ENCODE assay signal across 11 mouse cellular contexts in the genomic region with DNA sequence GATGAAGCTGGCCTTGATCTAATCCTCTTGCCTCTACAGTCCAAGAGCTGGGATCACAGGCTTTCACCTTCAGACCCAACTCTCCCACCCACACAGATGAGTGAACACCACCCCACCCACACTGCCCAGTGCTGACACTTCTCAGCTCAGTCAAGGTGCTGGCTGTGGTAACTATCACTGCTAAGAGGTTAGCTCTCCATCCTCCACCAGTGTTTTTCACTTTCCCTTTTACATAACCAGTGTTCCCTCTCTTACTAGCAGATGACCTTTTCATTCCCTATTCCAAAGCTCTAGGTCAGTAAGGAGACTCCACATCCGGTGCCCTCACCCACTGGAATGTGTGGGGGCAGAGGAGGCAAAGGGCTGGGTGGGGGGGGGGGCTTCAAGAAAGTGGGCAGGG. TPM values are rescaled to one million over a fixed set of nuclear protein-coding genes. Genes with fewer than 3 reads are reported as not detected.
DNase-seq lines count a peak whose midpoint lies in the region; ATAC-seq and TF ChIP-seq lines count a peak whose summit lies in the region.
"Had no signal": no experiment of that assay in that cellular context is flagged by ENCODE, and none has a peak within 500 bp of the region (broad histone marks: within the 10 kb centered on the region; RNA-seq: fewer than 3 reads in every experiment).

No protein-coding gene starts in this region.

- TF ChIP-seq CTCF in heart, postnatal 0 days (IDR thresholded peaks at IDR 0.05; ENCODE audit: low read depth): no peak

- H3K27ac ChIP-seq in heart, postnatal 0 days (ENCODE audit: low read depth): peak overlapping the region; percentile 91
- no peak overlapping the region for H3K27ac ChIP-seq in heart, embryonic 10.5 days
- H3K27ac ChIP-seq in intestine, embryonic 14.5 days (ENCODE audit: low read depth): peak overlapping the region; percentile 27; the same call in 1 of the 2 replicates
- H3K27ac ChIP-seq in neural tube, embryonic 15.5 days (replicated peaks): no peak overlapping the region
- H3K27ac ChIP-seq: neural tube, embryonic 12.5 days had no signal

- peaks cover 18% of the 10 kb centered on the region for H3K36me3 ChIP-seq in heart, postnatal 0 days (replicated peaks; ENCODE audit: control insufficient read depth, insufficient read depth, low read length)
- H3K36me3 ChIP-seq in heart, embryonic 10.5 days: peaks cover 21% of the 10 kb centered on the region
- peaks cover 56% of the 10 kb centered on the region for H3K36me3 ChIP-seq in megakaryocyte, embryonic 14.5 days (replicated peaks; ENCODE audit: low read length)
- H3K36me3 ChIP-seq in intestine, embryonic 14.5 days (ENCODE audit: control insufficient read depth, insufficient read depth, low read length): peaks cover 23% of the 10 kb centered on the region
- peaks cover 6% of the 10 kb centered on the region; the same call in 1 of the 2 replicates for H3K36me3 ChIP-seq in neural tube, embryonic 15.5 days

- H3K9ac ChIP-seq in heart, postnatal 0 days (replicated peaks; ENCODE audit: low read depth, low read length): no peak overlapping the region
- H3K9ac ChIP-seq in intestine, embryonic 14.5 days (ENCODE audit: low read length): no peak overlapping the region
- no peak overlapping the region for H3K9ac ChIP-seq in neural tube, embryonic 15.5 days (replicated peaks)
- H3K9ac ChIP-seq: neural tube, embryonic 12.5 days had no signal

- no peak for ATAC-seq in heart, postnatal 0 days (ENCODE audit: insufficient read depth, low read depth)
- no peak for ATAC-seq in megakaryocyte, adult 5-6 weeks (ENCODE audit: poor library complexity, severe bottlenecking)
- ATAC-seq in intestine, embryonic 14.5 days (replicated peaks; ENCODE audit: low FRiP score, low TSS enrichment, low read depth): no peak
- ATAC-seq in neural tube, embryonic 15.5 days (ENCODE audit: low FRiP score): no peak

- H3K27me3 ChIP-seq in heart, postnatal 0 days (ENCODE audit: control insufficient read depth, insufficient read depth, low read length): no peaks in the 10 kb centered on the region
- no peaks in the 10 kb centered on the region for H3K27me3 ChIP-seq in heart, embryonic 10.5 days (ENCODE audit: insufficient read depth, poor library complexity, severe bottlenecking)
- H3K27me3 ChIP-seq in megakaryocyte, embryonic 14.5 days (replicated peaks): no peaks in the 10 kb centered on the region
- H3K27me3 ChIP-seq in intestine, embryonic 14.5 days (replicated peaks; ENCODE audit: control insufficient read depth, insufficient read depth, low read length): no peaks in the 10 kb centered on the region
- H3K27me3 ChIP-seq in neural tube, embryonic 15.5 days (replicated peaks): no peaks in the 10 kb centered on the region
- H3K27me3 ChIP-seq: neural tube, embryonic 12.5 days had no signal

- peaks cover 21% of the 10 kb centered on the region for H3K4me1 ChIP-seq in heart, postnatal 0 days (ENCODE audit: control insufficient read depth, insufficient read depth)
- peaks cover 42% of the 10 kb centered on the region for H3K4me1 ChIP-seq in heart, embryonic 10.5 days
- H3K4me1 ChIP-seq in megakaryocyte, embryonic 14.5 days: peaks cover 76% of the 10 kb centered on the region
- peaks cover 20% of the 10 kb centered on the region for H3K4me1 ChIP-seq in intestine, embryonic 14.5 days (replicated peaks; ENCODE audit: control insufficient read depth, insufficient read depth, low read length)
- peaks cover 57% of the 10 kb centered on the region for H3K4me1 ChIP-seq in neural tube, embryonic 15.5 days

- no peak overlapping the region for H3K4me2 ChIP-seq in heart, postnatal 0 days (ENCODE audit: low read depth, low read length)
- no peak overlapping the region for H3K4me2 ChIP-seq in intestine, embryonic 14.5 days (ENCODE audit: low read length)
- H3K4me2 ChIP-seq in neural tube, embryonic 15.5 days: no peak overlapping the region

- no peak for DNase-seq in heart, postnatal 0 days (ENCODE audit: low spot score)
- DNase-seq in heart, embryonic 10.5 days (ENCODE audit: low spot score): no peak
- no peak for DNase-seq in intestine, embryonic 14.5 days (ENCODE audit: low spot score)
- no peak for DNase-seq in natural killer cell, adult 2 months (ENCODE audit: low spot score in 2 of 2)
- DNase-seq in left cerebral cortex, postnatal 14 days (ENCODE audit: low spot score in 2 of 2): no peak
- DNase-seq: cerebellum, adult 11 months; right cerebral cortex, postnatal 25 days had no signal

- TF ChIP-seq EP300 in heart, postnatal 0 days (IDR thresholded peaks at IDR 0.05; ENCODE audit: low read depth): no peak

- H3K4me3 ChIP-seq in heart, postnatal 0 days (ENCODE audit: low read depth, low read length): no peak overlapping the region
- no peak overlapping the region for H3K4me3 ChIP-seq in heart, embryonic 10.5 days
- H3K4me3 ChIP-seq in megakaryocyte, embryonic 14.5 days (replicated peaks): peak overlapping the region; percentile 23
- H3K4me3 ChIP-seq in intestine, embryonic 14.5 days (ENCODE audit: low read depth, low read length): no peak overlapping the region
- no peak overlapping the region for H3K4me3 ChIP-seq in neural tube, embryonic 15.5 days (replicated peaks)
- H3K4me3 ChIP-seq: neural tube, embryonic 12.5 days had no signal

- 75% methylated on average over 1 of the region's 1 CpGs for whole genome bisulfite sequencing in heart, postnatal 0 days
- WGBS in heart, embryonic 10.5 days: 68% methylated on average over 1 of the region's 1 CpGs
- 45% methylated on average over 1 of the region's 1 CpGs for WGBS in intestine, embryonic 14.5 days
- 79% methylated on average over 1 of the region's 1 CpGs for WGBS in neural tube, embryonic 15.5 days

- intact Hi-C loops in left cerebral cortex, postnatal 14 days (cut with DNase I): loop anchor here (5.0 kb wide), 1 partner anchor 56 kb away; no protein-coding TSS in a partner anchor

- no peaks in the 10 kb centered on the region for H3K9me3 ChIP-seq in heart, postnatal 0 days (replicated peaks; ENCODE audit: control insufficient read depth, low read length)
- no peaks in the 10 kb centered on the region for H3K9me3 ChIP-seq in heart, embryonic 10.5 days
- H3K9me3 ChIP-seq in megakaryocyte, embryonic 14.5 days: no peaks in the 10 kb centered on the region
- H3K9me3 ChIP-seq in intestine, embryonic 14.5 days (ENCODE audit: control insufficient read depth, low read length): no peaks in the 10 kb centered on the region
- H3K9me3 ChIP-seq in neural tube, embryonic 15.5 days (replicated peaks): no peaks in the 10 kb centered on the region
- H3K9me3 ChIP-seq: neural tube, embryonic 12.5 days had no signal

RNA-seq across cellular contexts. Expression of a gene that starts 1.4 kb away (rescaled TPM):
- 7.6 and 14.3 TPM in 2 replicates for total RNA-seq in heart, postnatal 0 days (2014; rRNA removed; ENCODE audit: low replicate concordance)
- 9.3 and 11.1 TPM in 2 replicates for polyA plus RNA-seq in heart, postnatal 0 days (2015; fragmentation: Nextera tagmentation; extraction: Ambion mirVana)
- polyA plus RNA-seq in heart, embryonic 10.5 days (2016; fragmentation: Nextera tagmentation; extraction: Ambion mirVana): 8.8 and 9.9 TPM in 2 replicates
- 15.8 and 37.7 TPM in 2 replicates for polyA plus RNA-seq in megakaryocyte, embryonic 14.5 days (2012; ENCODE audit: insufficient read depth, low replicate concordance)
- 3.4 and 6.0 TPM in 2 replicates for total RNA-seq in megakaryocyte, adult 5-6 weeks (2015)
- total RNA-seq in megakaryocyte, adult 5-6 weeks (2017): 0.94 and 3.6 TPM in 2 replicates
- polyA plus RNA-seq in intestine, embryonic 14.5 days (2014; fragmentation: Nextera tagmentation; extraction: Ambion mirVana): 8.9 and 11.5 TPM in 2 replicates
- total RNA-seq in left cerebral cortex, postnatal 14 days (2021): 1 to 10 TPM; 4.8 to 5.1 TPM
- polyA plus RNA-seq in neural tube, embryonic 15.5 days (2015; fragmentation: Nextera tagmentation; extraction: Ambion mirVana): 15.7 and 19.8 TPM in 2 replicates

RNA-seq across cellular contexts. Expression of a gene that starts 2.6 kb away (rescaled TPM):
- total RNA-seq in heart, postnatal 0 days (2014; rRNA removed; ENCODE audit: low replicate concordance): 121 and 130 TPM in 2 replicates
- 292 and 295 TPM in 2 replicates for polyA plus RNA-seq in heart, postnatal 0 days (2015; fragmentation: Nextera tagmentation; extraction: Ambion mirVana)
- 182 and 194 TPM in 2 replicates for polyA plus RNA-seq in heart, embryonic 10.5 days (2016; fragmentation: Nextera tagmentation; extraction: Ambion mirVana)
- 56.5 and 587 TPM in 2 replicates for polyA plus RNA-seq in megakaryocyte, embryonic 14.5 days (2012; ENCODE audit: insufficient read depth, low replicate concordance)
- 190 and 212 TPM in 2 replicates for total RNA-seq in megakaryocyte, adult 5-6 weeks (2015)
- 135 and 165 TPM in 2 replicates for total RNA-seq in megakaryocyte, adult 5-6 weeks (2017)
- 218 and 228 TPM in 2 replicates for polyA plus RNA-seq in intestine, embryonic 14.5 days (2014; fragmentation: Nextera tagmentation; extraction: Ambion mirVana)
- 10 to 100 TPM; 71.5 to 78.7 TPM for total RNA-seq in left cerebral cortex, postnatal 14 days (2021)
- polyA plus RNA-seq in neural tube, embryonic 15.5 days (2015; fragmentation: Nextera tagmentation; extraction: Ambion mirVana): 248 and 265 TPM in 2 replicates

RNA-seq across cellular contexts. Expression of a gene that starts 12.4 kb away (rescaled TPM):
- 22.3 and 41.4 TPM in 2 replicates for total RNA-seq in heart, postnatal 0 days (2014; rRNA removed; ENCODE audit: low replicate concordance)
- 18.5 and 22.7 TPM in 2 replicates for polyA plus RNA-seq in heart, postnatal 0 days (2015; fragmentation: Nextera tagmentation; extraction: Ambion mirVana)
- 1.1 and 1.3 TPM in 2 replicates for polyA plus RNA-seq in heart, embryonic 10.5 days (2016; fragmentation: Nextera tagmentation; extraction: Ambion mirVana)
- polyA plus RNA-seq in megakaryocyte, embryonic 14.5 days (2012; ENCODE audit: insufficient read depth, low replicate concordance): 1.1 and 1.9 TPM in 2 replicates
- not detected in 2 replicates for total RNA-seq in megakaryocyte, adult 5-6 weeks (2015)
- not detected in 2 replicates for total RNA-seq in megakaryocyte, adult 5-6 weeks (2017)
- 2.1 and 2.3 TPM in 2 replicates for polyA plus RNA-seq in intestine, embryonic 14.5 days (2014; fragmentation: Nextera tagmentation; extraction: Ambion mirVana)
- total RNA-seq in left cerebral cortex, postnatal 14 days (2021): 10 to 100 TPM; 15.6 to 17.6 TPM
- 7.2 and 8.8 TPM in 2 replicates for polyA plus RNA-seq in neural tube, embryonic 15.5 days (2015; fragmentation: Nextera tagmentation; extraction: Ambion mirVana)

RNA-seq across cellular contexts. Expression of a gene that starts 20.5 kb away (rescaled TPM):
- total RNA-seq in heart, postnatal 0 days (2014; rRNA removed; ENCODE audit: low replicate concordance): 32.9 and 72.6 TPM in 2 replicates
- polyA plus RNA-seq in heart, postnatal 0 days (2015; fragmentation: Nextera tagmentation; extraction: Ambion mirVana): 381 and 398 TPM in 2 replicates
- 313 and 322 TPM in 2 replicates for polyA plus RNA-seq in heart, embryonic 10.5 days (2016; fragmentation: Nextera tagmentation; extraction: Ambion mirVana)
- polyA plus RNA-seq in megakaryocyte, embryonic 14.5 days (2012; ENCODE audit: insufficient read depth, low replicate concordance): 17.7 and 57.2 TPM in 2 replicates
- 60.5 and 76.0 TPM in 2 replicates for total RNA-seq in megakaryocyte, adult 5-6 weeks (2015)
- total RNA-seq in megakaryocyte, adult 5-6 weeks (2017): 46.8 and 47.1 TPM in 2 replicates
- polyA plus RNA-seq in intestine, embryonic 14.5 days (2014; fragmentation: Nextera tagmentation; extraction: Ambion mirVana): 558 and 572 TPM in 2 replicates
- total RNA-seq in left cerebral cortex, postnatal 14 days (2021): 10 to 100 TPM; 55.4 to 61.0 TPM
- polyA plus RNA-seq in neural tube, embryonic 15.5 days (2015; fragmentation: Nextera tagmentation; extraction: Ambion mirVana): 254 and 295 TPM in 2 replicates

RNA-seq across cellular contexts. Expression of a gene that starts 29.7 kb away (rescaled TPM):
- 1.6 and 6.7 TPM in 2 replicates for total RNA-seq in heart, postnatal 0 days (2014; rRNA removed; ENCODE audit: low replicate concordance)
- polyA plus RNA-seq in heart, postnatal 0 days (2015; fragmentation: Nextera tagmentation; extraction: Ambion mirVana): 1.5 and 1.7 TPM in 2 replicates
- 4.6 and 5.7 TPM in 2 replicates for polyA plus RNA-seq in heart, embryonic 10.5 days (2016; fragmentation: Nextera tagmentation; extraction: Ambion mirVana)
- polyA plus RNA-seq in megakaryocyte, embryonic 14.5 days (2012; ENCODE audit: insufficient read depth, low replicate concordance): 0.18 TPM in 1 of 2 replicates, not detected in the other
- 0.07 and 0.18 TPM in 2 replicates for total RNA-seq in megakaryocyte, adult 5-6 weeks (2015)
- 0.18 and 0.28 TPM in 2 replicates for total RNA-seq in megakaryocyte, adult 5-6 weeks (2017)
- 4.5 and 5.3 TPM in 2 replicates for polyA plus RNA-seq in intestine, embryonic 14.5 days (2014; fragmentation: Nextera tagmentation; extraction: Ambion mirVana)
- total RNA-seq in left cerebral cortex, postnatal 14 days (2021): 10 to 100 TPM; 11.6 to 15.7 TPM
- 6.8 and 9.0 TPM in 2 replicates for polyA plus RNA-seq in neural tube, embryonic 15.5 days (2015; fragmentation: Nextera tagmentation; extraction: Ambion mirVana)

Comparison
In these comparisons a context has a peak if more than half of its experiments do, and no peak if none do; other contexts are left out.
1. H3K27ac ChIP-seq: peak in heart, postnatal 0 days (single experiment) and intestine, embryonic 14.5 days (single experiment); none in heart, embryonic 10.5 days (single experiment) and neural tube, embryonic 15.5 days (single experiment).